In genomic region chr1:64088604-64089320, GRCm38 (mm10) we compare ENCODE assay signal across 8 mouse cellular contexts. TPM values are rescaled to one million over a fixed set of nuclear protein-coding genes. Genes with fewer than 3 reads are reported as not detected.
A peak's percentile ranks its signal among the peaks of the same experiment; 100 is the strongest.
DNase-seq lines count a peak whose midpoint lies in the region; ATAC-seq lines count a peak whose summit lies in the region.

No protein-coding gene starts in this region.

- intact Hi-C loops in left cerebral cortex, postnatal 10 days (cut with DNase I): no loop called here

- no peak overlapping the region for H3K4me3 ChIP-seq in forebrain, embryonic 10.5 days
- H3K4me3 ChIP-seq in intestine, embryonic 16.5 days (ENCODE audit: low read length): no peak overlapping the region
- H3K4me3 ChIP-seq in midbrain, embryonic 10.5 days: no peak overlapping the region

- peak overlapping the region; percentile 75 for H3K27ac ChIP-seq in forebrain, embryonic 10.5 days
- H3K27ac ChIP-seq in intestine, embryonic 16.5 days (ENCODE audit: low read length): peak overlapping the region; percentile 3
- H3K27ac ChIP-seq in midbrain, embryonic 10.5 days (replicated peaks): 0 out of 2 replicates have a peak overlapping the region, but pooled peaks have one; percentile 52

- H3K36me3 ChIP-seq in forebrain, embryonic 10.5 days (replicated peaks): no peaks in the 10 kb centered on the region
- H3K36me3 ChIP-seq in intestine, embryonic 16.5 days (ENCODE audit: control insufficient read depth, insufficient read depth, low read length): no peaks in the 10 kb centered on the region
- H3K36me3 ChIP-seq in midbrain, embryonic 10.5 days: no peaks in the 10 kb centered on the region

- peak; percentile 14 for DNase-seq in embryo, embryonic 10.5 days (ENCODE audit: low spot score)
- DNase-seq in embryo, embryonic 9.5 days (ENCODE audit: extremely low spot score): no peak
- no peak for DNase-seq in forebrain, embryonic 10.5 days (ENCODE audit: extremely low spot score, low spot score)
- DNase-seq in midbrain, embryonic 10.5 days (ENCODE audit: low spot score): no peak
- peak; percentile 38 for DNase-seq in thymus, postnatal 25 days
- DNase-seq in left cerebral cortex, postnatal 10 days (ENCODE audit: extremely low spot score in 1 of 2, low spot score in 2 of 2): no peak
- no peak for DNase-seq in layer of hippocampus, adult 11-12 months (ENCODE audit: low spot score)

- peaks cover 31% of the 10 kb centered on the region for H3K4me1 ChIP-seq in forebrain, embryonic 10.5 days
- peaks cover 18% of the 10 kb centered on the region for H3K4me1 ChIP-seq in intestine, embryonic 16.5 days (ENCODE audit: control insufficient read depth, insufficient read depth, low read length)
- H3K4me1 ChIP-seq in midbrain, embryonic 10.5 days: peaks cover 25% of the 10 kb centered on the region

- H3K4me2 ChIP-seq in intestine, embryonic 16.5 days (ENCODE audit: low read depth, low read length): no peak overlapping the region

- WGBS in forebrain, embryonic 10.5 days: 84% methylated on average over 12 of the region's 12 CpGs
- WGBS in intestine, embryonic 16.5 days: 65% methylated on average over 12 of the region's 12 CpGs
- WGBS in midbrain, embryonic 10.5 days: 77% methylated on average over 12 of the region's 12 CpGs

- no peaks in the 10 kb centered on the region for H3K27me3 ChIP-seq in forebrain, embryonic 10.5 days (ENCODE audit: poor library complexity, severe bottlenecking)
- no peaks in the 10 kb centered on the region for H3K27me3 ChIP-seq in intestine, embryonic 16.5 days (replicated peaks; ENCODE audit: control insufficient read depth, insufficient read depth, low read length)
- no peaks in the 10 kb centered on the region for H3K27me3 ChIP-seq in midbrain, embryonic 10.5 days (ENCODE audit: low read depth, poor library complexity, severe bottlenecking)

- no peak overlapping the region for H3K9ac ChIP-seq in intestine, embryonic 16.5 days (ENCODE audit: low read depth, low read length)

- no peaks in the 10 kb centered on the region for H3K9me3 ChIP-seq in forebrain, embryonic 10.5 days
- no peaks in the 10 kb centered on the region for H3K9me3 ChIP-seq in intestine, embryonic 16.5 days (ENCODE audit: control insufficient read depth, low read length)
- no peaks in the 10 kb centered on the region for H3K9me3 ChIP-seq in midbrain, embryonic 10.5 days (replicated peaks)

- ATAC-seq in intestine, embryonic 16.5 days: peak; percentile 30

RNA-seq across cellular contexts. Expression of gene Klf7, which starts 33.3 kb away (rescaled TPM):
- 10.0 and 13.8 TPM in 2 replicates for polyA plus RNA-seq in forebrain, embryonic 10.5 days (2016; fragmentation: Nextera tagmentation; extraction: Ambion mirVana)
- 21.9 and 24.9 TPM in 2 replicates for polyA plus RNA-seq in intestine, embryonic 16.5 days (2015; fragmentation: Nextera tagmentation; extraction: Ambion mirVana)
- 21.2 and 27.0 TPM in 2 replicates for polyA plus RNA-seq in midbrain, embryonic 10.5 days (2016; fragmentation: Nextera tagmentation; extraction: Ambion mirVana)
- total RNA-seq in left cerebral cortex, postnatal 10 days (2021): 10 to 100 TPM; 81.3 to 90.8 TPM

Comparison
In these comparisons a context has a peak if more than half of its experiments do, and no peak if none do; other contexts are left out.
1. DNase-seq: peak in embryo, embryonic 10.5 days (single experiment) and thymus, postnatal 25 days (single experiment); none in embryo, embryonic 9.5 days (single experiment), forebrain, embryonic 10.5 days (single experiment), midbrain, embryonic 10.5 days (single experiment), left cerebral cortex, postnatal 10 days (0 of 2) and layer of hippocampus, adult 11-12 months (single experiment).
2. H3K27ac ChIP-seq: peak in every context shown above with its lines; median percentile 75 in forebrain, embryonic 10.5 days; 52 in midbrain, embryonic 10.5 days; 3 in intestine, embryonic 16.5 days.